Mouse (Mus musculus): ENCODE measurements around the gene Selenow.
A peak's percentile ranks its signal among the peaks of the same experiment; 100 is the strongest.

Gene Selenow

DNA sequence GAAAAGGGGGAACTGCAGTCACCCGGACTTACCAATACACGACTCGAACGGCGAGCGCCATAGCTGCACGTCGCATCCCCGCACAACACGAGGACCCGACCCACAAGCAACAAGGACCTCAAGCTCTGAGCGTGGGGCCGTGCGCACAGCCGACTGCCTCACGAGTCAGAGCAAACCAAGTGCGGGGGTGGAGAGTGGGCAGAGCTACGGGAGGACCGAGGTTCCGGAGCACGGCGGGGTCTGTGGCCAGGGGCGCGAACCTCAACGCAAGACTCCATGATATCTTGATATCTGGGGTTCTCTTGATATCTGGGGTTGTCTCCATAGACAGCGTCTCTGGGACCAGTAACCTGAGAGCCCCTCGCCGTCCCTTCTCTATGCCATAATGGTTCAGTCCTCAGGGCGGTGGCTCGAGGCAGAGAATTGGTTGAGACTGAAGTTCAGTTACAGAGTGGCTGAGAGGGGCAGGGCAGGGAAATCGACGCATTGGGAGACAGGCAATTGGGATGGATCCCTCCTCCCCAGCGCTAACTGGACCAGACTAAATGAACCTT lies at the start of gene Selenow:
Gene Selenow, minus strand, starts transcription at position 183 of the 554 bp plus-strand sequence.
- peak; percentile 94 for DNase-seq (ENCODE audit: low read depth)

DNA sequence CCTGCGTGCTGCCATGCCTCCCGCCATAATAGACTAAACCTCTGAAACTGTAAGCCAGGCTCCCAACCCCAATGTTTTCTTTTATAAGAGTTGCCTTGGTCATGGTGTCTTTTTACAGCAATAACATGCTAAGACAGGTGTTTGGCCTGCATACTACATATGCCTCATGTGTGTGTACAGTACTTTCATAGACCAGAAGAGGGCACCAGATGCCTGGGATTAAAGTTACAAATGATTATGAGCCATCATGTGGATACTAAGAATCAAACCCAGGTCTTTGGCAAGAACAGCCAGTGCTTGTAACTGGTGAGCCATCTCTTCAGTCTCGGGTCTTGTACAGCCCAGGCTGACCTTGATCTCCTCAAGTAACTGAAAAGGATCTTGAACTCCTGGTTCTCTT lies 47.5 kb upstream of the Selenow start:
- DNase-seq (ENCODE audit: low read depth): peak; percentile 53

DNA sequence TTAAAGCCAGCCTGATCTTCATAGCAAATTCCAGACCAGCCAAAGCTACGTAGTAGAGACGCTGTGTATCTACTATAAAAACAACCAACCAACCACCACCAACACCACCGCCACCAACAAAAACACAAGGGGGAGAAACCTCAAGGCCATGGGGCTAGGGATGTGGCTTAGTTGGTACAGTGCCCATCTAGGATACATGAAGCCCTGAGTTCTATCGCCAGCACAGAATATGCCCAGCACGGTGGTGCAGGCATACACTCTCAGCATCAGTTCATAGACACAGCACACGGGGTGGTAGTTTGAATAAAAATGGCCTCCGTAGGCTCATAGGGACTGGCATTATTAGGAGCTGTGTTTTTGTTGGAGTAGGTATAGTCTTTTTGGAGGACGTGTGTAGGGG lies 46.1 kb upstream of the Selenow start:
- DNase-seq (ENCODE audit: low read depth): peak; percentile 46

DNA sequence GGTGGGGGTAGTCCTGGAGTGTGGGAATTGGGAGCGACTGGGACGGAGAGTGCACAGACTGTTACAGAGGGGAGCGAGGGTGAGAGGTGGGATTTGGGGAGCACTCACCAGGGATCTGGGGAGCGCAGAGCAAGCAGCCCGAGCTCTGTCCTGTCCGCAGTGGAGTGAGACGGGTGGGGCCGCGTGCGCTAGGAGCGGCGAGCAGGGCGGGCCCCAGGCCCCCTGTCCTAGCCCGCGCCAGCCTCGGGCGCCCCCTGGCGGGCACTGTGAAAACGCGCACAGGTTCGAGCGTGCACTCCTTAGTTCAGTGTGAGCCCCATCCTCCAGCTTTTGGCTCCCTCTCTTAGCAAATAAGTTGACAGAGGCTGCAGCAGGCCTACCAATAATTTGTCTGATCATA lies 45.1 kb upstream of the Selenow start, which contains the start of gene Ehd2:
Gene Ehd2, minus strand, starts transcription at position 256 of the 400 bp plus-strand sequence.
- peak; percentile 75 for DNase-seq (ENCODE audit: low read depth)

DNA sequence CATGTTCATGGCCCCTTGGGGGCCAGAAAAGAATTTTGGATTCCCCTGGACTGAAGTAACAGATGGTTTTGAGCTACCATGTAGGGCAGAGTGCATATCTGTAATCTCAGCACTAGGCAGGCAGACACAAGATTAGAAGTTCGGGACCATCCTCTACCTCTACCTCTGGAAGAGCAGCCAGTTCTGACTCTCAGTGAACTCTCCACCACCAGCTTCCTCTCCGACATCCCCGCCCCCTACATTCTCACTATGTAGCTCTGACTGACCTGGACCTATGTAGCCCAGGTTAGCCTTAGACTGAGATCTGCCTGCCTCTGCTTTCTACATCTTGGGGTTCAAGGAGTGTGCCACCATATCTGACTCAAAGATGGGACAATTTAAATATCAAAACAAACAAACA lies 44.3 kb upstream of the Selenow start:
- DNase-seq (ENCODE audit: low read depth): no peak

DNA sequence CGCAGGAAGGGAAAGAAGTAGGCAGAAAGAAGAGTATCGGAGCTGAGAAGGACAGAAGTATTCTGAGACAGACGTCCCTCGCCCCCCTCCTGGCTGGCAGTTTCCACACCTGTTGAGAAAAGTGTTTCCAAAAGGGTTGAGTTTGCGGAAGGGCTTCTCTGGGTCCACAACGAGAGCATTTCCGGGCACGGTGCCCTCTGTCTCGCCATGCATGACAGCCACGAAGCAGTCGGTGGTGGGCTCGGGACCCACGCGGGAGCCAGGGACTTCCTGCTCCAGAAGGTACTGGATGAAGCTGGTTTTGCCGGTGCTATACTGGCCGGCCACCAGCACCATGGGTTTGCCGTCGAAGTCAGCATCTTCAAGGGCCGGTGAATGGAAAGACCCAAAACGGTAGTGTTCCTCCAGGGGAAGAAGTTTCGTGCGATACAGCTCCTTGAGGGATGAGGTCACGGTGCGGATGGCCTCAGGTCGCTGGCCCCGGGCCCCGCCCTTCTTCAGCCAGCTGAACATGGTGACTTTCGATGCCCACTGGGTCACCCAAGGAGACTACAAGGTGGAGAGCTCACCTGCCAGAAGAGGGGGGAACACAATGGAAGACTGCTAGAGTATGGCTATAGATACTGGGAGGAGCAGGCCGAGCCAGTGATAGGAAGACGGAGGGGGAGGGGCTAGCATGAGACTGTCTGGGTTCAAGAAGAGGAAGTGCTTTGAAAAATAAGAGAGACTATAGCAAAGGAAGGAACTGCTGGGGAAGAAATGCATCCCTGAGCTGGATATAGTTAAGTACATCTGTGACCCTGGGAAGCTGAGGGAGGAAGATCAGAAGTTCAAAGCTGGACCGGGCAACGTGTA lies 41.8 kb upstream of the Selenow start:
- DNase-seq (ENCODE audit: low read depth): no peak

DNA sequence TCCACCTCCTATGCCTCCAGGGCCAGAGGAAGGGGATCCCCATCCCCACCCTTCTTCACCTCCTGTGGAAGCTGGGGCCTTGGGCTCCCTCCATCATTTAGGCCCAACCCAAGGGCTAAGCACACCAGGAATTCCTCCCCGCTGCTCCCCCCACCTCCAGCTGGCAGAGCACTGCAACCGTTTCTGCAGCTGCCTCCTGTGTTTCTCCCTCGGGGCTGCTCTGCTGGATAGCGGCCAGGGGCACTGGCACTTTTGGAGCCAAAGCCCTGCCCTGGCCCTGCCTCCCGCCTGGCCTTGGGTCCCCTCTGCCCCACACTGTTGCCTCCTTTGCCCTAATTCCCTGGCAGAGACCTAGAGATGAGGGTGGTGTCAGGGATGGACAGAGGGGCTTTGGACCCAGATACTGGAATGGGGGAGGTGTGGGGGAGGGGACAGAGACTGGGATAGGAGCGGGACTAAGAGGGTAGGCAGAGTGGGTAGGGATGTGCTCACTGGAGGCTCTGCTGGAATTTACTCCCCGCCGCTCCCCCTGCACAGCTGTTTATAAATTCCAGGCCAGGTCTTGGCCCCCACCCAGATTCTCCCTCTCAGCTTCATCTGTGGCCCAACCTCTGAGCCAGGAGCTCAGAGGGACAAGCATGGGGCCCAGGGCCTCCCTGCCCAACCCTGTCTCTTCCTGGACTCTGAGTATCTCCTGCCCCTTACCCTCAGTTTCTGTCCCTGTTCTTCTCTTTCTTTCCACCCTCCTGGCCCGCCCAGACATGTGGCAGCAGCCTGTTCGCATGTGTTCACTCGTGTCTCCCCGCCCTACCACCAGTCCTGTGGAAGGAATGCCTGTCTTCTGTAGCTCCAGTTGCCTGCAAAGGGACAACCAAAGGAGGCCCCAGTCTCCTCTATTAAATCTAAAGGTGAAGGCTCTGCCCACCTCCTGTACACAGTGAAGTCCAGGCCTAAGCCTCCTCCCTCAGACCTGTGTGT lies 40.4 kb upstream of the Selenow start:
- DNase-seq (ENCODE audit: low read depth): no peak

DNA sequence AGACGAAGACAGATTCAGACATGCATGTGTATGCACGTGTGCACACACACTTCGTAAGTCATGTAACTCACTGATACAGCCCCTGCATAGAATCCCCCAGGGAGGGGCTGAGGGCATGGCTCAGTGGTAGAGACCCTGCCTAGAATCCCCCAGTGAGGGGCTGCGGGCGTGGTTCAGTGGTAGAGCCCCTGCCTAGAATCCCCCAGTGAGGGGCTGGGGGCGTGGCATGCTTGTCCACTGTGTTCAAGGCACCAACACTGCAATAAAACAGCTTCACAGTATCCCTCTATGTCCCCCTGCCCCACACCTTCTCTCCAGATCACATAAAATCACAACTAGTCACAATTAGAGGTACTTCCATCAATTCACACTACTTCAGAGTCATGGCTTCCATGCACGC lies 39.6 kb upstream of the Selenow start:
- DNase-seq (ENCODE audit: low read depth): no peak

DNA sequence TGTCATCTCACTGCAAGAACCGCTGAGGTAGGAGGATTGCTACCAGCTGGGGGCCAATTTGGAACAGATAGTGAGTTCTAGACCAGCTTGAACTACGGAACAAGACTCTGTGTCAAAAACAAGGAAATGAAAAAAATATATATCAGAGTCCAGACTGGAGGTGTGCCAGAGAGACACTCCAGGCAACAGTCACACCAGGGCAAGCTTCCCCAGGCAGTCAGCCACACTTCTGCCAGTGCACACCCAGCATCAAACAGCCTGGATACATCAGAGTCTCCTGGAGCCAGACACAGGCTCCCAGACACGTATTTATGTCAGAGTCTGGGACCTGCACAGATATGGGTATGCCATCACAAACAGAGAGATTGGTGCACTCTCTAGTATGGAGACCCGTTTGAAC lies 39.0 kb upstream of the Selenow start:
- DNase-seq (ENCODE audit: low read depth): no peak

DNA sequence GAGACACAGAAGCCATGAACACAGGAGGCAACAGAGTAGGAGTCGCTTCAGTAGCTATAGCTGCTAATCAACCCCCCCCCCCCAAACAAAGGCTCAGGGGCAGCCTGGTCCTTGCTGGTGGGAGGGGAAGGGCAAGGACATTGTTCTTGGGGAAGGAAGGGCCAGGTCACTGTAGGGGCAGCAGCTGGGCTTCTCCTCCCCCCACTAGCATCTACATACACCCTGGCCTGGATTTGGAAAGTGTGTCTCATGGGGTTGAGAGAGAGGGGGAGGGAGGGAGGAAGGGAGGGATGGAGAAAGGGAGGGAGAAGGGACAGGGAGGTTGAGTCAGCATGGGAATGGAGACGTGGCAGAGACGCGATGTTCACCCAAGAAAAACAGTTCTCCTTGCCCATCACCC lies 38.5 kb upstream of the Selenow start:
- DNase-seq (ENCODE audit: low read depth): no peak

DNA sequence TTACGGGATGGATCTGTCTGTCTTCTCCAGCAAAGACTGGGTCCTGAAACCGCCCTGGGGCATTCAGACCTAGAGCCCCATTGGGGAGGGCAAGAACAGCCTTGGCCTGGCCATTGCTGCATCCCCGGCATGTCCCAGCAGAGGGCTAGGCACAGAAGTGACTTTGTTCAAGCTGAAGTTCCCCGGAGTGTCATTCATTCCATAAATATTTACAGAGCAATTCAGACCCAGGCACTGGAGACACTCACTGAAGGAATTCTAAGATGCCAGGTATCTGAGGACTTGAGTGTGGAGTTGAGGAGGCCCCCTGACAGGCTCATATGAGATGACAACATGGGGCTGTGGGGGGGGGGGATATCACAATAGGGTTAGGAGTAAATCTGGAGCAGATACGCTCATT lies 33.9 kb upstream of the Selenow start:
- DNase-seq (ENCODE audit: low read depth): no peak

DNA sequence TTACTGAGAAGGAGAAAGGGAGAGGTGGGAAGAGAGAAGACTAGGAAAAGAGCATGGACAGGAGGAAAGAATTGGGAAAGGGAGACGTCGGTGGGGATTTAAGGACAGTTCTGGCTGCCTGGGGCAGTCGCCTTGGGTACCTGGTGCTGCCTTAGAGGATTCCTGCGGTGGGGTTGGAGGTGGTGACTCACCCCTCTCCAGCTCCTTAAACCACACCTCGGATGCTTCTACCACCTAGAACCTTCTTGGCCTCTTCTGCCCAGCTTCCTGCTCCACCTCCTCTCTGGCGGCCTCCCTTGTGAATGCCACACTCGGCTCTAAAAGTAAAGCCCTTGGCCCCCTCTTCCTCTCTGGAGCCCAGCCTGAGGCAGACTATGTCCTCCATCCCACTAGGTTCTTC lies 33.3 kb upstream of the Selenow start:
- DNase-seq (ENCODE audit: low read depth): peak; percentile 88

DNA sequence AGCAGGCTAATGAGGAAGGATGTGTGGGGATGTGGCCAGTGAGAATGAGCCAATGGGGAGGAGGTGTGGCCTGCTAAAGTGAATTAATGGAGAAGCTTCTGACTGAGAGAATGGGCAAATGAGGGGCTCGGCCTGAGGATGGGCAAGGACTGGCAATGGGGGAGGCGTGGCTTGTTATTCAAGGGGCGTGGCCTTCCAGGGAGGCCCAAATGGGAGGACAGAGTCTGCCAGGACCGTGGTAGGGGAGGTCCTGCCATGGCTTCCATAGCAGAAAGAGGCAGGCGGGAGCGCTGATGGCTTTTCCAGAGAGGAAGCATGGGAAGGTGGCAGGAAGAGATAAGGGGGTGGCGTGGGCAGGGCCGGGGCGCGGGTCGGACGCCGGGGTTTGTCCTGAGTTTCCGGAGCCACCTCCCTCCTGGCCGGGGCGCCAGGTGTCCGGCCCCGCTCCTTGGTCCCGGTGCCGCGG lies 32.8 kb upstream of the Selenow start:
- DNase-seq (ENCODE audit: low read depth): peak; percentile 98

DNA sequence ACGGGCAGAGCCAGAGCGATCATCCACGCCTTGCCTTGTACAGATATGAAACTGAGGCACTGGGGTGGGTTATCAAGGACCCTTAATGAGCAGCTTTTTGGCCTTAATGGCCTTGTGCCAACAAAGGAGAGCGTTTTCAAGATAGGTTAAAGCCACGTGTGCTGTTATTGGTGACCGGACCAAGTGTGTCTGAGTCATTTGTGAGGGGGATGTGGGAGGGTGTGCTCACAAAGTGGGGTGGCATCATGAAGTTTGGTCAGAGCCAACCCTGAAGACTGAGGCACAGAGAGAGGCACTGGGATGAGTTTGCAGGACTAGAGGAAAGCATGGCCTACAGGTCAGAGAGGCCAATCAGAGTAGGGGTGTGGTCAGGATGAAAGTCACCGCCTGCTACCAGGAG lies 32.2 kb upstream of the Selenow start:
- peak; percentile 89 for DNase-seq (ENCODE audit: low read depth)

DNA sequence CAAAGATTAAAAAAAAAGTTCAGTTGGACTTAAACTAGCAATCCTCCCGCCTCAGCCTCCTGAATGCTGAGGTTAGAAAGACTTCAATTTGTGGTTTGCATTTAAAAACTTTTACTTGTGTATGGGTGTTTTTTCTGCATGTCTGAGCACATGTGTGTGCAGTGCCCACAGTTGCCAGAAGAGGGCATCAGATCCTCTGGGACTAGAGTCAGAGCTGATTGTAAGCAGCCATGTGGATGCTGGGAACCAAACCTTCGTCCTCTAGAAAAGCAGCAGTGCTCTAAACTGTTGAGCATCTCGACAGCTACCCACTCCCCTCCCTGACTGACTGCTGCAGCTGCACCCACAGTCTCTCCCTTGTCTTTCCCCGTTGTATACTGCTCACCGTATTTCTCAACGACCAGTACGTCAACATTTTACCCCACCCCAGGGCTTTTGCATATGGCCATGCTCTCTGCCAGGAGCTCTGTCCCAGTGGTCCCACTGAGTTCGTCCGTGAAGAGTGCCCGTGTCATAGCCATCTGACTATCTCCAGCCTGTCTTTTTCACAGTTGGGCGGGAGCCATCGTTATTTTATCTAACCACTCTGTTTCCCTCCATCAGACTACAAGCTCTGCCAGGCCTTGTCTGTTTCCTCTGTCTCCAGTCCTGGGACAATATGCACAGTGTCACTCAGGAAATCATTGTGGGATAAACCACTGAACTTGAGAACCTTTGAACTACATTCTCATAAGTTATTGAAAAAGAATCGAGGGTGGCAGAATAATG lies 31.3 kb upstream of the Selenow start:
- DNase-seq (ENCODE audit: low read depth): peak; percentile 93

DNA sequence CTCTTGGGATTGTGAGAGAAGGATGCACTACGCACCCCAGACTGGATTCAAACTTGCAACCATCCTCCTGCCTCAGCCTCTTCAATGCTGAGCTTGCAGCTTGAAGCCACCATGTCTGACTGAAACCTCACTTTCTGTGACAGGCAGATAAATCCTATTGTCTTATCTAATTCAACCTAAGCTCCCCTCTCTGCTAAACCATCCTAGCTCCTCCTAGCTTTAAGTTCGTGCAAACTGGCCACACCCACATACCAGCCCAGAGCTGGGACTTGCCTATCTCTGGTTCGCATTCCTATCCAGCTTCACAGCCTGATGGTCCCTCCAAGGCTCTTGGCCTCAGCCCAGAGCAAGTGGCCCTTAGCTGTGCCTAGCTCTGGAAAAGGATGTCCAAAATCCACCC lies 30.2 kb upstream of the Selenow start:
- DNase-seq (ENCODE audit: low read depth): no peak

DNA sequence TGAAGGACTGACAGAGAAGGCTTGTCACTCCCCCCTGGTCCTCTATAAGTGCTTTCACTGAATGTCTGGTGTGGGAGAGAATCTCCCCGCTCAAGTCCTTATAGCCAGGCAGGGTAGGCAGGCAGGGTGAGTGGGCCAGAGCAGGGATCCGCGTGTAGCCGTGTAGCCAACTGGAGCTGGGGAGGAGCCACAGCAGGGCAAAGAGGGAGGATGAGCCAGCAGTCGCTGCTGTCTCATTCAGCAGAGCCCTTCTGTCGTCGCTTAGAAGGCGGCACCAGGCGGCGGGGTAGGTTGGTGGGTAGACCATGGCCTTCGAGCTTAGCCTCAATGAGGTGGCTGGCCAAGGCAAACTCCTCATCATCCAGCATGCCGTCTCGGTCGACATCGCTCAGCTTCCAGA lies 27.8 kb upstream of the Selenow start:
- DNase-seq (ENCODE audit: low read depth): no peak

DNA sequence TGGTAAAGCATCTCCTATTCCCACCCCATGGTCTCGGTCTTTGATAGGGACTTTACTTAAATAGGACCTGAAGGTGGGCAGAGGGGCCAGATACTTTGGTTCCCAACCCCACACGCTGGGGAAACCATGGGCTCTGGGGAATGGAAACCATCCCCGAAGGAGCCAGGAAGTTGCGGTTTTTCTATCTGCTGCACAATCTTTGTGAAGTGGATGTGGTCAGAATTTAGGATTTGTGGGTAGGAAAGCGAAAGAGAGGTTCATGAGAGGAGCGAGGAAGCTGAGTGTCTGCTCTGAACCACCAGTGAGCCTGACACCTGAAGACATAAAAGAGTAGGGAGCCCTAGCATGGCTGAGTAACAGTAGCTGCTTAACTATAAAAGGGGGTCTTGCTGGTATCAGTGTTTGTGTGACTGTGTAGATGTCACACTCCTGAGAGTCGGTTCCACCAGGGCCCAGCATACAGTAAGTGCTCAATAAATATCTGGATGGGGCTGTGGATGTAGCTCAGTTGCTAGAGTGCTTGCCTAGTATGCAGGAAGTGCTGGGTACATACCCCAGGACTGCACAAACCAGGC lies 27.1 kb upstream of the Selenow start:
- peak; percentile 76 for DNase-seq (ENCODE audit: low read depth)

DNA sequence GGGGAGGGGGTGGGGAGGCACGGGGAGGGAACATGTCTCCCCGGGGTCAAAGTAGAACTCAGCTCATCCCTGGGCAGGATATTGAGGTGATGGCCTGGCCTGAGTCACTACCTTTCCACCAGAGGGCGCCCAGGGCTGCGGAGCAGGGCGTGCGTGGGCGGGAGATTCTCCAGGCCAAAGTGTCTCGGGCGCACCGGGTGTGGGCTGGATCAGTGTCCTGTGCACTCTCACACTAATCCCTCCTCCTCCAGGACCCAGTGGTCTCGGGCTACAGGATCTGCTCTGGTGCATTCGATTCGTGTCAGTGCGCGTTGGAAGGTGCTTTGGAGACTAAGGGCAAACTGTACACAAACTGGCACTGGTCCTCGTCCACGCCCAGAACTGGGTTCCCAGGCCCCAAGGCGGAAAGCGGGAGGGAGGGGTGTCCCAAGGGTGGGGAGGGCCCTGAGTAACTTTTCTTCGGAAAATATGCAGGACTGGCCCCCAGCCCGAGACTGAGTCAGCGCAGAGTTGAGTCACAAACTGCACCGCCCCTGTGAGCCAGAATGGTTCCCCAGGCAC lies 26.3 kb upstream of the Selenow start:
- peak; percentile 88 for DNase-seq (ENCODE audit: low read depth)

DNA sequence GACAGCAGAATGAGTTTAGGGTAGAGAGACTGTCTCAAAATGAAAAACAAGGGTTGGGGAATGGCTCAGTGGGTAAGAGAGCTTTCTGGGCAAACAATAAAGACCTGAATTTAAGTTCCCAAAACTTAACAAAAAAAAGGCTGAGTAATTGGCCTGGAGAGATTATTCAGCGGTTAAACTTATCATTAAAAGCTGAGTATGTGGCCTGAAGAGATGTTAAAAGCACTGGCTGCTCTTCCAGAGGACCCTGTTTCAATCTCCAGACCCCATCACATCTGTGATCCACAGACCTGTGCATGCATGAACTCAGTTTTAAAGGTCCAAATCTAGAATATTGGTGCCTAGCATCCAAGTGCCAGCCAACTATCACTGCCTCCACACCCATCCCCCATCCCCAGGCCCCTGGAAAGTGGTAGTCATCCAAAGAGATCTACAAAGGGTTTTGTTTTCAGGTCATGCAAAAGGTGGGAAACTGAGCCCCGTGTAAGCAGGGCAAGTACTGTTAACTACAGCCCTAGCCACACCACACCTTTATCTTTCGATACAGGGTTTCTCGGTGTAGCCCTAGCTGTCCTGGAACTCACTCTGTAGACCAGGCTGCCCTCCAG lies 25.6 kb upstream of the Selenow start:
- no peak for DNase-seq (ENCODE audit: low read depth)
